Mouse (Mus musculus): ENCODE data around the gene Itga1.
A peak's percentile ranks its signal among the peaks of the same experiment; 100 is the strongest.

The Itga1 gene

GRCm38 (mm10) chr13:115101355-115102191 lies at the start of gene Itga1, which contains the start of gene Gm49395:
Itga1 (minus strand) TSS chr13:115101964.
Gm49395 (minus strand) TSS chr13:115101921.
- DNase-seq: peak in 1 of 2 experiments; percentile 15

GRCm38 (mm10) chr13:115150602-115151001 lies 48.8 kb upstream of the Itga1 start:
- no peak for DNase-seq

- DNase-seq: no peak
These were observed 48.1 kb upstream of the Itga1 start for GRCm38 (mm10) chr13:115149849-115150248.

GRCm38 (mm10) chr13:115143575-115143974 lies 41.8 kb upstream of the Itga1 start:
- DNase-seq: no peak

GRCm38 (mm10) chr13:115142066-115142465 lies 40.3 kb upstream of the Itga1 start:
- DNase-seq: no peak

GRCm38 (mm10) chr13:115138513-115138912 lies 36.7 kb upstream of the Itga1 start:
- no peak for DNase-seq

GRCm38 (mm10) chr13:115136761-115137160 lies 35.0 kb upstream of the Itga1 start:
- DNase-seq: no peak

GRCm38 (mm10) chr13:115132435-115132834 lies 30.7 kb upstream of the Itga1 start:
- no peak for DNase-seq

GRCm38 (mm10) chr13:115131381-115131780 lies 29.6 kb upstream of the Itga1 start:
- DNase-seq: no peak

GRCm38 (mm10) chr13:115130035-115130434 lies 28.3 kb upstream of the Itga1 start:
- no peak for DNase-seq

GRCm38 (mm10) chr13:115127826-115128225 lies 26.1 kb upstream of the Itga1 start:
- no peak for DNase-seq

- no peak for DNase-seq
These were observed 24.8 kb upstream of the Itga1 start for GRCm38 (mm10) chr13:115126534-115126933.

GRCm38 (mm10) chr13:115125130-115125529 lies 23.4 kb upstream of the Itga1 start:
- DNase-seq: no peak

- DNase-seq: no peak
These were observed 22.8 kb upstream of the Itga1 start for GRCm38 (mm10) chr13:115124521-115124920.

GRCm38 (mm10) chr13:115118756-115119155 lies 17.0 kb upstream of the Itga1 start:
- DNase-seq: no peak

- DNase-seq: no peak
These were observed 16.4 kb upstream of the Itga1 start for GRCm38 (mm10) chr13:115118195-115118594.

GRCm38 (mm10) chr13:115116930-115117621 lies 15.3 kb upstream of the Itga1 start:
- DNase-seq: no peak

GRCm38 (mm10) chr13:115109628-115110027 lies 7.9 kb upstream of the Itga1 start:
- DNase-seq: no peak

GRCm38 (mm10) chr13:115107436-115107835 lies 5.7 kb upstream of the Itga1 start:
- DNase-seq: no peak

GRCm38 (mm10) chr13:115106183-115106582 lies 4.4 kb upstream of the Itga1 start:
- no peak for DNase-seq

GRCm38 (mm10) chr13:115102754-115103153 lies 990 bp upstream of the Itga1 start:
- DNase-seq: no peak

- DNase-seq: no peak
These were observed 1.2 kb downstream of the Itga1 start for GRCm38 (mm10) chr13:115100381-115101177.

- no peak for DNase-seq
These were observed 2.4 kb downstream of the Itga1 start for GRCm38 (mm10) chr13:115099381-115099780.
